Mouse (Mus musculus) intestine, embryonic 16.5 days (tissue): ENCODE results near the gene Zfp276. TPM values are rescaled to one million over a fixed set of nuclear protein-coding genes. Genes with fewer than 3 reads are reported as not detected.

Experiments
- ATAC-seq: fragments of 200-750 bp; cut with Nextera tagmentation; 2 replicates; pipeline ENCODE4 v1.8.0; 2017; ENCODE audit warnings: moderate TSS enrichment, moderate library complexity
- H3K27ac ChIP-seq: fragments of 300-500 bp; sonication (generic); 2 replicates; pipeline ENCODE4 v1.5.1; 2014; ENCODE audit warnings: mild to moderate bottlenecking, low read length
- H3K27me3 ChIP-seq: fragments of 300-500 bp; sonication (generic); replicated peaks from 2 replicates; pipeline ENCODE4 v1.6.1; 2014; ENCODE audit warnings: low read length, control low read depth, mixed read lengths; ENCODE audit not compliant: control insufficient read depth, insufficient read depth
- H3K36me3 ChIP-seq: fragments of 300-500 bp; sonication (generic); 2 replicates; pipeline ENCODE4 v1.6.1; 2014; ENCODE audit warnings: low read length, control low read depth; ENCODE audit not compliant: control insufficient read depth, insufficient read depth
- H3K4me1 ChIP-seq: fragments of 300-500 bp; sonication (generic); 2 replicates; pipeline ENCODE4 v1.6.1; 2014; ENCODE audit warnings: low read length, control low read depth, mixed read lengths; ENCODE audit not compliant: control insufficient read depth, insufficient read depth
- H3K4me2 ChIP-seq: fragments of 300-500 bp; sonication (generic); 2 replicates; pipeline ENCODE4 v1.6.1; 2014; ENCODE audit warnings: low read depth, low read length, control low read depth
- H3K4me3 ChIP-seq: fragments of 300-500 bp; sonication (generic); 2 replicates; pipeline ENCODE4 v1.5.1; 2014; ENCODE audit warnings: mild to moderate bottlenecking, low read length
- H3K9ac ChIP-seq: fragments of 300-500 bp; sonication (generic); 2 replicates; pipeline ENCODE4 v1.6.1; 2014; ENCODE audit warnings: low read depth, low read length
- H3K9me3 ChIP-seq: fragments of 300-500 bp; sonication (generic); 2 replicates; pipeline ENCODE4 v1.6.1; 2016; ENCODE audit warnings: low read length, control low read depth; ENCODE audit not compliant: control insufficient read depth
- WGBS: fragments of 180-500 bp; shearing (Covaris S2); extraction: QIAGEN DNeasy Blood & Tissue Kit; methylation state at CpG from one replicate; pipeline ENCODE4 v1.1.7; 2014; 5-methylcytosine and 5-hydroxymethylcytosine counted together
- polyA plus RNA-seq: library from polyadenylated mRNA; unstranded; fragments of >200 nt; fragmentation: Nextera tagmentation; extraction: Ambion mirVana; gene quantifications from 2 replicates; pipeline ENCODE4 v1.2.1, GENCODE M21; 2015

Gene Zfp276
- polyA plus RNA-seq, 1 experiment from 2014 or later, result 16.5 TPM

GRCm38 (mm10) chr8:123243053-123243452 is 10.9 kb upstream of the Zfp276 start:
- H3K27ac ChIP-seq, result no peak overlapping the region
- H3K9ac ChIP-seq, result no peak overlapping the region
- WGBS, result 67% methylated on average over 11 of the region's 11 CpGs
- peaks cover 7% of the 10 kb centered on the region for H3K36me3 ChIP-seq
- ATAC-seq, result no peak
- H3K9me3 ChIP-seq, result no peaks in the 10 kb centered on the region
- H3K4me1 ChIP-seq, result no peaks in the 10 kb centered on the region
- H3K27me3 ChIP-seq, result no peaks in the 10 kb centered on the region
- no peak overlapping the region for H3K4me2 ChIP-seq
- no peak overlapping the region for H3K4me3 ChIP-seq

GRCm38 (mm10) chr8:123244382-123244781 is 9.6 kb upstream of the Zfp276 start:
- Histone ChIP-seq H3K9ac (no peak overlapping the region), H3K36me3 (peaks cover 7% of the 10 kb centered on the region), H3K9me3 (no peaks in the 10 kb centered on the region), H3K4me2 (no peak overlapping the region), H3K4me1 (no peaks in the 10 kb centered on the region), H3K27ac (no peak overlapping the region), H3K4me3 (no peak overlapping the region), H3K27me3 (no peaks in the 10 kb centered on the region)
- WGBS, result 91% methylated on average over 4 of the region's 4 CpGs
- no peak for ATAC-seq

- Histone ChIP-seq H3K9ac (no peak overlapping the region), H3K27me3 (no peaks in the 10 kb centered on the region), H3K27ac (no peak overlapping the region), H3K4me3 (no peak overlapping the region), H3K36me3 (peaks cover 11% of the 10 kb centered on the region), H3K4me1 (no peaks in the 10 kb centered on the region), H3K4me2 (no peak overlapping the region), H3K9me3 (no peaks in the 10 kb centered on the region)
- ATAC-seq, result no peak
- 87% methylated on average over 12 of the region's 12 CpGs for WGBS
These were observed 8.5 kb upstream of the Zfp276 start for GRCm38 (mm10) chr8:123245543-123245942.

- no peak overlapping the region for H3K27ac ChIP-seq
- no peak overlapping the region for H3K4me2 ChIP-seq
- no peak for ATAC-seq
- H3K4me1 ChIP-seq, result peaks cover 3% of the 10 kb centered on the region
- H3K36me3 ChIP-seq, result peaks cover 13% of the 10 kb centered on the region
- H3K4me3 ChIP-seq, result no peak overlapping the region
- WGBS, result 93% methylated on average over 6 of the region's 6 CpGs
- no peak overlapping the region for H3K9ac ChIP-seq
- H3K27me3 ChIP-seq, result no peaks in the 10 kb centered on the region
- H3K9me3 ChIP-seq, result no peaks in the 10 kb centered on the region
These were observed 6.2 kb upstream of the Zfp276 start for GRCm38 (mm10) chr8:123247748-123248147.

GRCm38 (mm10) chr8:123248596-123248995 is 5.4 kb upstream of the Zfp276 start:
- Histone ChIP-seq H3K4me3 (no peak overlapping the region), H3K4me1 (peaks cover 10% of the 10 kb centered on the region), H3K36me3 (peaks cover 13% of the 10 kb centered on the region), H3K27ac (no peak overlapping the region), H3K27me3 (no peaks in the 10 kb centered on the region), H3K9ac (no peak overlapping the region), H3K4me2 (no peak overlapping the region), H3K9me3 (no peaks in the 10 kb centered on the region)
- no peak for ATAC-seq
- WGBS, result 88% methylated on average over 8 of the region's 8 CpGs

GRCm38 (mm10) chr8:123250940-123251339 is 3.1 kb upstream of the Zfp276 start:
- peaks cover 20% of the 10 kb centered on the region for H3K4me1 ChIP-seq
- H3K27ac ChIP-seq, result no peak overlapping the region
- no peak overlapping the region for H3K4me3 ChIP-seq
- WGBS, result 97% methylated on average over 5 of the region's 5 CpGs
- no peaks in the 10 kb centered on the region for H3K9me3 ChIP-seq
- no peaks in the 10 kb centered on the region for H3K27me3 ChIP-seq
- no peak for ATAC-seq
- H3K9ac ChIP-seq, result no peak overlapping the region
- peaks cover 13% of the 10 kb centered on the region for H3K36me3 ChIP-seq
- H3K4me2 ChIP-seq, result no peak overlapping the region

- peak overlapping the region; percentile 99 for H3K9ac ChIP-seq
- H3K27ac ChIP-seq, result peak overlapping the region; percentile 37; the same call in 1 of the 2 replicates
- H3K4me1 ChIP-seq, result peaks cover 20% of the 10 kb centered on the region
- peak overlapping the region; percentile 99 for H3K4me3 ChIP-seq
- H3K4me2 ChIP-seq, result peak overlapping the region; percentile 64
- ATAC-seq, result no peak
- no peaks in the 10 kb centered on the region for H3K9me3 ChIP-seq
- WGBS, result 50% methylated on average over 4 of the region's 4 CpGs
- H3K27me3 ChIP-seq, result no peaks in the 10 kb centered on the region
- peaks cover 14% of the 10 kb centered on the region; the same call in 1 of the 2 replicates for H3K36me3 ChIP-seq
These were observed 1.1 kb upstream of the Zfp276 start for GRCm38 (mm10) chr8:123252925-123253324.

GRCm38 (mm10) chr8:123253451-123254098 is 420 bp upstream of the Zfp276 start:
- H3K27me3 ChIP-seq, result no peaks in the 10 kb centered on the region
- H3K36me3 ChIP-seq, result peaks cover 18% of the 10 kb centered on the region; the same call in 1 of the 2 replicates
- H3K27ac ChIP-seq, result peak overlapping the region; percentile 74
- under 1% methylated on average over 38 of the region's 40 CpGs for WGBS
- peak; percentile 55; the same call in 1 of the 2 replicates for ATAC-seq
- peak overlapping the region; percentile 99 for H3K9ac ChIP-seq
- no peaks in the 10 kb centered on the region for H3K9me3 ChIP-seq
- H3K4me1 ChIP-seq, result peaks cover 20% of the 10 kb centered on the region
- peak overlapping the region; percentile 64 for H3K4me2 ChIP-seq
- H3K4me3 ChIP-seq, result peak overlapping the region; percentile 99

GRCm38 (mm10) chr8:123255170-123255569 is 1.2 kb downstream of the Zfp276 start:
- Histone ChIP-seq H3K4me3 (peak overlapping the region; percentile 99), H3K9ac (peak overlapping the region; percentile 99), H3K4me2 (peak overlapping the region; percentile 93), H3K4me1 (peaks cover 20% of the 10 kb centered on the region), H3K27me3 (no peaks in the 10 kb centered on the region), H3K36me3 (peaks cover 15% of the 10 kb centered on the region), H3K9me3 (no peaks in the 10 kb centered on the region), H3K27ac (no peak overlapping the region)
- 60% methylated on average over 6 of the region's 6 CpGs for WGBS
- ATAC-seq, result no peak

GRCm38 (mm10) chr8:123257114-123257513 is 3.1 kb downstream of the Zfp276 start:
- H3K27me3 ChIP-seq, result no peaks in the 10 kb centered on the region
- WGBS, result 79% methylated on average over 3 of the region's 3 CpGs
- H3K4me3 ChIP-seq, result no peak overlapping the region
- H3K4me2 ChIP-seq, result no peak overlapping the region
- H3K36me3 ChIP-seq, result peaks cover 15% of the 10 kb centered on the region
- H3K27ac ChIP-seq, result no peak overlapping the region
- H3K9ac ChIP-seq, result no peak overlapping the region
- peaks cover 20% of the 10 kb centered on the region for H3K4me1 ChIP-seq
- H3K9me3 ChIP-seq, result no peaks in the 10 kb centered on the region
- no peak for ATAC-seq
